8 mouse cellular contexts compared by ENCODE assay signal in genomic region chr3:90081365-90082240, GRCm38 (mm10). TPM values are rescaled to one million over a fixed set of nuclear protein-coding genes. Genes with fewer than 3 reads are reported as not detected.
DNase-seq lines count a peak whose midpoint lies in the region; ATAC-seq and TF ChIP-seq lines count a peak whose summit lies in the region.

No protein-coding gene starts in this region.

- 34% methylated on average over 5 of the region's 5 CpGs for WGBS in heart, adult 2 months
- WGBS in embryonic facial prominence, embryonic 13.5 days, result 74% methylated on average over 5 of the region's 5 CpGs
- WGBS in lung, postnatal 0 days, result 46% methylated on average over 5 of the region's 5 CpGs
- WGBS in stomach, postnatal 0 days, result 45% methylated on average over 5 of the region's 5 CpGs

- peaks cover 31% of the 10 kb centered on the region for H3K4me1 ChIP-seq in heart, adult 2 months (ENCODE audit: control insufficient read depth, insufficient read depth, low read length)
- H3K4me1 ChIP-seq in embryonic facial prominence, embryonic 13.5 days, result peaks cover 58% of the 10 kb centered on the region
- peaks cover 46% of the 10 kb centered on the region for H3K4me1 ChIP-seq in lung, postnatal 0 days (ENCODE audit: insufficient read depth, low read depth, low read length)
- peaks cover 12% of the 10 kb centered on the region for H3K4me1 ChIP-seq in stomach, postnatal 0 days (replicated peaks; ENCODE audit: control insufficient read depth, insufficient read depth)

- peak overlapping the region; percentile 54; the same call in 1 of the 2 replicates for H3K9ac ChIP-seq in heart, adult 2 months (ENCODE audit: low read depth, low read length)
- H3K9ac ChIP-seq in embryonic facial prominence, embryonic 13.5 days, result peak overlapping the region; percentile 52
- no peak overlapping the region; the same call in 1 of the 2 replicates for H3K9ac ChIP-seq in lung, postnatal 0 days (replicated peaks; ENCODE audit: low read depth)
- peak overlapping the region; percentile 41; the same call in 1 of the 2 replicates for H3K9ac ChIP-seq in stomach, postnatal 0 days (ENCODE audit: low read length)

- no peak for TF ChIP-seq EP300 in heart, adult 2 months (IDR thresholded peaks at IDR 0.05; ENCODE audit: insufficient read depth, low read depth, low read length)
- no peak; the same call in 1 of the 2 replicates for TF ChIP-seq EP300 in lung, postnatal 0 days (IDR thresholded peaks at IDR 0.05)
- no peak for TF ChIP-seq EP300 in stomach, postnatal 0 days (optimal IDR thresholded peaks at IDR 0.05)

- DNase-seq in heart, adult 2 months, result peak in 1 of 2 experiments; percentile 42
- no peak for DNase-seq in heart, postnatal 4 days
- DNase-seq in lung, postnatal 0 days (ENCODE audit: low spot score), result peak; percentile 85
- peak; percentile 54 for DNase-seq in stomach, postnatal 0 days (ENCODE audit: low spot score)
- DNase-seq in thymus, postnatal 4 days, result no peak
- no peak for DNase-seq in testis, postnatal 14 days (ENCODE audit: low spot score)

- H3K27me3 ChIP-seq in heart, adult 2 months (ENCODE audit: control insufficient read depth, insufficient read depth, low read length), result no peaks in the 10 kb centered on the region
- no peaks in the 10 kb centered on the region for H3K27me3 ChIP-seq in embryonic facial prominence, embryonic 13.5 days
- no peaks in the 10 kb centered on the region for H3K27me3 ChIP-seq in lung, postnatal 0 days (replicated peaks; ENCODE audit: insufficient read depth, low read length)
- H3K27me3 ChIP-seq in stomach, postnatal 0 days (ENCODE audit: control insufficient read depth, insufficient read depth, low read length), result no peaks in the 10 kb centered on the region

- H3K79me2 ChIP-seq in heart, adult 2 months (replicated peaks; ENCODE audit: control insufficient read depth, insufficient read depth, low read length), result peaks cover 9% of the 10 kb centered on the region

- ATAC-seq in embryonic facial prominence, embryonic 13.5 days (ENCODE audit: insufficient number of reproducible peaks, insufficient read depth, low FRiP score, low TSS enrichment, low read depth), result no peak
- peak; percentile 6 for ATAC-seq in inflammation-experienced regulatory T-cells, adult 6 months
- peak; percentile 2; the same call in 1 of the 2 replicates for ATAC-seq in lung, postnatal 0 days
- ATAC-seq in stomach, postnatal 0 days (ENCODE audit: low FRiP score, low TSS enrichment), result peak; percentile 43

- no peaks in the 10 kb centered on the region for H3K9me3 ChIP-seq in embryonic facial prominence, embryonic 13.5 days
- no peaks in the 10 kb centered on the region for H3K9me3 ChIP-seq in lung, postnatal 0 days (ENCODE audit: low read length)
- no peaks in the 10 kb centered on the region for H3K9me3 ChIP-seq in stomach, postnatal 0 days (ENCODE audit: control insufficient read depth, low read length)

- TF ChIP-seq CTCF in heart, adult 2 months (IDR thresholded peaks at IDR 0.05), result no peak
- TF ChIP-seq CTCF in lung, postnatal 0 days (IDR thresholded peaks at IDR 0.05), result peak; percentile 47
- peak; percentile 47 for TF ChIP-seq CTCF in stomach, postnatal 0 days (IDR thresholded peaks at IDR 0.05; ENCODE audit: low read depth)

- intact Hi-C loops in heart, adult 2 months (cut with DNase I), result no loop called here

- H3K4me3 ChIP-seq in heart, adult 2 months, result peak overlapping the region; percentile 19; the same call in 1 of the 2 replicates
- H3K4me3 ChIP-seq in embryonic facial prominence, embryonic 13.5 days, result peak overlapping the region; percentile 89
- peak overlapping the region; percentile 93 for H3K4me3 ChIP-seq in lung, postnatal 0 days (ENCODE audit: low read depth, low read length)
- peak overlapping the region; percentile 83 for H3K4me3 ChIP-seq in stomach, postnatal 0 days (ENCODE audit: low read depth, low read length)

- TF ChIP-seq POLR2A in heart, adult 2 months (IDR thresholded peaks at IDR 0.05; ENCODE audit: insufficient read depth, low read depth, low read length), result no peak

- H3K36me3 ChIP-seq in heart, adult 2 months (ENCODE audit: control insufficient read depth, insufficient read depth, low read length), result peaks cover 20% of the 10 kb centered on the region
- H3K36me3 ChIP-seq in embryonic facial prominence, embryonic 13.5 days, result peaks cover 7% of the 10 kb centered on the region
- H3K36me3 ChIP-seq in lung, postnatal 0 days (ENCODE audit: insufficient read depth, low read length), result no peaks in the 10 kb centered on the region
- H3K36me3 ChIP-seq in stomach, postnatal 0 days (ENCODE audit: control insufficient read depth, insufficient read depth, low read length), result no peaks in the 10 kb centered on the region

- H3K4me2 ChIP-seq in embryonic facial prominence, embryonic 13.5 days, result peak overlapping the region; percentile 75
- peak overlapping the region; percentile 63 for H3K4me2 ChIP-seq in lung, postnatal 0 days (replicated peaks; ENCODE audit: low read depth, low read length)
- peak overlapping the region; percentile 64 for H3K4me2 ChIP-seq in stomach, postnatal 0 days (replicated peaks; ENCODE audit: low read depth)

- peak overlapping the region; percentile 64 for H3K27ac ChIP-seq in heart, adult 2 months
- H3K27ac ChIP-seq in embryonic facial prominence, embryonic 13.5 days, result no peak overlapping the region
- peak overlapping the region; percentile 87 for H3K27ac ChIP-seq in lung, postnatal 0 days (ENCODE audit: low read length)
- H3K27ac ChIP-seq in stomach, postnatal 0 days (replicated peaks), result peak overlapping the region; percentile 99

RNA-seq across cellular contexts. Expression of gene Tpm3, which starts 9.2 kb away (rescaled TPM):
- 10 to 100 TPM; 42.2 to 44.5 TPM for total RNA-seq in heart, adult 2 months (2021)
- polyA plus RNA-seq in heart, adult 2 months (2012; rRNA removed), result 48.9 and 60.5 TPM in 2 replicates
- total RNA-seq in heart, postnatal 4 days (2021), result 100 to 1,000 TPM; 127 to 134 TPM
- 496 and 525 TPM in 2 replicates for polyA plus RNA-seq in embryonic facial prominence, embryonic 13.5 days (2015; fragmentation: Nextera tagmentation; extraction: Ambion mirVana)
- polyA plus RNA-seq in inflammation-experienced regulatory T-cells, adult 6 months (2017; shearing (Covaris generic)), result 100 to 1,000 TPM; 843 to 975 (median 918) TPM
- polyA plus RNA-seq in lung, postnatal 0 days (2015; fragmentation: Nextera tagmentation; extraction: Ambion mirVana), result 506 and 509 TPM in 2 replicates
- 327 TPM in 2 replicates for polyA plus RNA-seq in stomach, postnatal 0 days (2015; fragmentation: Nextera tagmentation; extraction: Ambion mirVana)

RNA-seq across cellular contexts. Expression of gene Nup210l, which starts 22.3 kb away (rescaled TPM):
- total RNA-seq in heart, adult 2 months (2021), result under 1 TPM; 0.11 to 0.13 TPM
- polyA plus RNA-seq in heart, adult 2 months (2012; rRNA removed), result 0.14 and 0.29 TPM in 2 replicates
- under 1 TPM; 0.12 to 0.23 TPM for total RNA-seq in heart, postnatal 4 days (2021)
- polyA plus RNA-seq in embryonic facial prominence, embryonic 13.5 days (2015; fragmentation: Nextera tagmentation; extraction: Ambion mirVana), result 0.30 and 0.44 TPM in 2 replicates
- under 1 TPM; 0.18 to 0.51 (median 0.49) TPM for polyA plus RNA-seq in inflammation-experienced regulatory T-cells, adult 6 months (2017; shearing (Covaris generic))
- polyA plus RNA-seq in lung, postnatal 0 days (2015; fragmentation: Nextera tagmentation; extraction: Ambion mirVana), result 0.10 and 0.17 TPM in 2 replicates
- 0.05 and 0.06 TPM in 2 replicates for polyA plus RNA-seq in stomach, postnatal 0 days (2015; fragmentation: Nextera tagmentation; extraction: Ambion mirVana)

RNA-seq across cellular contexts. Expression of gene Ubap2l, which starts 29.2 kb away (rescaled TPM):
- total RNA-seq in heart, adult 2 months (2021), result 100 to 1,000 TPM; 104 to 116 TPM
- 104 and 137 TPM in 2 replicates for polyA plus RNA-seq in heart, adult 2 months (2012; rRNA removed)
- total RNA-seq in heart, postnatal 4 days (2021), result 100 to 1,000 TPM; 160 to 164 TPM
- polyA plus RNA-seq in embryonic facial prominence, embryonic 13.5 days (2015; fragmentation: Nextera tagmentation; extraction: Ambion mirVana), result 231 and 255 TPM in 2 replicates
- 100 to 1,000 TPM; 204 to 305 (median 225) TPM for polyA plus RNA-seq in inflammation-experienced regulatory T-cells, adult 6 months (2017; shearing (Covaris generic))
- polyA plus RNA-seq in lung, postnatal 0 days (2015; fragmentation: Nextera tagmentation; extraction: Ambion mirVana), result 101 and 118 TPM in 2 replicates
- 75.2 and 80.4 TPM in 2 replicates for polyA plus RNA-seq in stomach, postnatal 0 days (2015; fragmentation: Nextera tagmentation; extraction: Ambion mirVana)

RNA-seq across cellular contexts. Expression of gene 4933434E20Rik, which starts 30.2 kb away (rescaled TPM):
- total RNA-seq in heart, adult 2 months (2021), result 10 to 100 TPM; 81.6 to 96.1 TPM
- 52.8 and 85.1 TPM in 2 replicates for polyA plus RNA-seq in heart, adult 2 months (2012; rRNA removed)
- total RNA-seq in heart, postnatal 4 days (2021), result 10 to 100 TPM; 56.4 to 66.5 TPM
- 146 and 149 TPM in 2 replicates for polyA plus RNA-seq in embryonic facial prominence, embryonic 13.5 days (2015; fragmentation: Nextera tagmentation; extraction: Ambion mirVana)
- polyA plus RNA-seq in inflammation-experienced regulatory T-cells, adult 6 months (2017; shearing (Covaris generic)), result 100 to 1,000 TPM; 323 to 414 (median 404) TPM
- polyA plus RNA-seq in lung, postnatal 0 days (2015; fragmentation: Nextera tagmentation; extraction: Ambion mirVana), result 144 and 146 TPM in 2 replicates
- 109 and 115 TPM in 2 replicates for polyA plus RNA-seq in stomach, postnatal 0 days (2015; fragmentation: Nextera tagmentation; extraction: Ambion mirVana)

Comparison
In these comparisons a context has a peak if more than half of its experiments do, and no peak if none do; other contexts are left out.
1. DNase-seq: peak in lung, postnatal 0 days (single experiment) and stomach, postnatal 0 days (single experiment); none in heart, postnatal 4 days (single experiment), thymus, postnatal 4 days (single experiment) and testis, postnatal 14 days (single experiment).
2. H3K4me3 ChIP-seq: peak in every context shown above with its lines; median percentile 93 in lung, postnatal 0 days; 89 in embryonic facial prominence, embryonic 13.5 days; 83 in stomach, postnatal 0 days; 19 in heart, adult 2 months.
3. Peak in every context shown above with its lines, with median percentiles within 50 percentile points of each other: H3K4me2 ChIP-seq.